In genomic region chr12:17727676-17728339, GRCm38 (mm10) we compare ENCODE assay signal across 8 mouse cellular contexts. TPM values are rescaled to one million over a fixed set of nuclear protein-coding genes. Genes with fewer than 3 reads are reported as not detected.
DNase-seq lines count a peak whose midpoint lies in the region; ATAC-seq lines count a peak whose summit lies in the region.

No protein-coding gene starts in this region.

- peaks cover 71% of the 10 kb centered on the region for H3K4me1 ChIP-seq in embryonic facial prominence, embryonic 10.5 days
- H3K4me1 ChIP-seq in liver, embryonic 12.5 days = peaks cover 67% of the 10 kb centered on the region

- ATAC-seq in liver, embryonic 12.5 days = no peak

- H3K4me2 ChIP-seq in liver, embryonic 12.5 days = 0 out of 2 replicates have a peak overlapping the region, but pooled peaks have one; percentile 5

- H3K36me3 ChIP-seq in embryonic facial prominence, embryonic 10.5 days (replicated peaks) = no peaks in the 10 kb centered on the region
- H3K36me3 ChIP-seq in liver, embryonic 12.5 days = no peaks in the 10 kb centered on the region

- 68% methylated on average over 13 of the region's 13 CpGs for WGBS in embryonic facial prominence, embryonic 10.5 days
- WGBS in liver, embryonic 12.5 days (ENCODE audit: insufficient replicate concordance) = 42% methylated on average over 13 of the region's 13 CpGs

- H3K9me3 ChIP-seq in embryonic facial prominence, embryonic 10.5 days = no peaks in the 10 kb centered on the region; the same call in 1 of the 2 replicates
- no peaks in the 10 kb centered on the region for H3K9me3 ChIP-seq in liver, embryonic 12.5 days (replicated peaks)

- H3K27me3 ChIP-seq in embryonic facial prominence, embryonic 10.5 days (replicated peaks; ENCODE audit: low read depth, poor library complexity, severe bottlenecking) = no peaks in the 10 kb centered on the region
- H3K27me3 ChIP-seq in liver, embryonic 12.5 days (replicated peaks) = no peaks in the 10 kb centered on the region

- peak overlapping the region; percentile 51 for H3K27ac ChIP-seq in embryonic facial prominence, embryonic 10.5 days (replicated peaks)
- no peak overlapping the region; the same call in 1 of the 2 replicates for H3K27ac ChIP-seq in liver, embryonic 12.5 days

- peak; percentile 39 to 57 for DNase-seq in cerebellum, adult 18-20 months
- no peak for DNase-seq in cerebellum, adult 11 months
- no peak for DNase-seq in embryonic facial prominence, embryonic 10.5 days (ENCODE audit: low spot score)
- DNase-seq in heart, postnatal 10 days = peak; percentile 60 to 61
- DNase-seq in thymus, adult 18-20 months = peak; percentile 75 to 86
- DNase-seq in layer of hippocampus, postnatal 14 days (ENCODE audit: low spot score in 2 of 2) = no peak
- no peak for DNase-seq in layer of hippocampus, adult 11-12 months (ENCODE audit: low spot score)

- H3K9ac ChIP-seq in liver, embryonic 12.5 days = no peak overlapping the region

- intact Hi-C loops in heart, postnatal 10 days (cut with DNase I) = loop anchor here (5.0 kb wide), 1 partner anchor 36 kb away; the partner anchor contains the start of gene Hpcal1

- H3K4me3 ChIP-seq in embryonic facial prominence, embryonic 10.5 days = no peak overlapping the region
- H3K4me3 ChIP-seq in liver, embryonic 12.5 days = no peak overlapping the region

RNA-seq across cellular contexts. Expression of gene Hpcal1, which starts 37.2 kb away (rescaled TPM):
- polyA plus RNA-seq in embryonic facial prominence, embryonic 10.5 days (2016; fragmentation: Nextera tagmentation; extraction: Ambion mirVana) = 34.2 and 37.4 TPM in 2 replicates
- total RNA-seq in heart, postnatal 10 days (2021) = 10 to 100 TPM; 22.7 to 31.7 TPM
- 17.6 and 18.6 TPM in 2 replicates for polyA plus RNA-seq in liver, embryonic 12.5 days (2016; fragmentation: Nextera tagmentation; extraction: Ambion mirVana)
- total RNA-seq in layer of hippocampus, postnatal 14 days (2021) = 10 to 100 TPM; 41.1 to 45.4 TPM

Comparison
In these comparisons a context has a peak if more than half of its experiments do, and no peak if none do; other contexts are left out.
1. DNase-seq: peak in cerebellum, adult 18-20 months (2 of 2), heart, postnatal 10 days (2 of 2) and thymus, adult 18-20 months (2 of 2); none in cerebellum, adult 11 months (single experiment), embryonic facial prominence, embryonic 10.5 days (single experiment), layer of hippocampus, postnatal 14 days (0 of 2) and layer of hippocampus, adult 11-12 months (single experiment).